Mouse (Mus musculus) heart, postnatal 0 days (tissue): Measurements from ENCODE around the gene Asb15. TPM values are rescaled to one million over a fixed set of nuclear protein-coding genes. Genes with fewer than 3 reads are reported as not detected.

ENCODE experiments used
- ATAC-seq: fragments of 200-750 bp; cut with Nextera tagmentation; 2 replicates; pipeline ENCODE4 v1.8.0; 2017; ENCODE audit warnings: low read depth, moderate number of reproducible peaks, moderate library complexity; ENCODE audit not compliant: insufficient read depth
- DNase-seq: peaks from one replicate; pipeline ENCODE4 v3.0.0-alpha.2; 2016; ENCODE audit warnings: low spot score
- H3K27ac ChIP-seq: fragments of 300-500 bp; sonication (generic); 2 replicates; pipeline ENCODE4 v1.5.1; 2014; ENCODE audit warnings: low read depth, mild to moderate bottlenecking
- H3K27me3 ChIP-seq: fragments of 300-500 bp; sonication (generic); 2 replicates; pipeline ENCODE4 v1.6.1; 2014; ENCODE audit warnings: low read length, mixed read lengths; ENCODE audit not compliant: control insufficient read depth, insufficient read depth
- H3K36me3 ChIP-seq: fragments of 300-500 bp; sonication (generic); replicated peaks from 2 replicates; pipeline ENCODE4 v1.6.1; 2014; ENCODE audit warnings: low read length, mixed read lengths; ENCODE audit not compliant: control insufficient read depth, insufficient read depth
- H3K4me1 ChIP-seq: fragments of 300-500 bp; sonication (generic); 2 replicates; pipeline ENCODE4 v1.6.1; 2014; ENCODE audit warnings: antibody characterized with exemption; ENCODE audit not compliant: control insufficient read depth, insufficient read depth
- H3K4me2 ChIP-seq: fragments of 300-500 bp; sonication (generic); 2 replicates; pipeline ENCODE4 v1.6.1; 2014; ENCODE audit warnings: low read depth, mild to moderate bottlenecking, low read length, moderate library complexity
- H3K4me3 ChIP-seq: fragments of 300-500 bp; sonication (generic); 2 replicates; pipeline ENCODE4 v1.5.1; 2014; ENCODE audit warnings: low read depth, low read length
- H3K9ac ChIP-seq: fragments of 300-500 bp; sonication (generic); replicated peaks from 2 replicates; pipeline ENCODE4 v1.6.1; 2014; ENCODE audit warnings: low read depth, low read length, mixed read lengths
- H3K9me3 ChIP-seq: fragments of 300-500 bp; sonication (generic); replicated peaks from 2 replicates; pipeline ENCODE4 v1.6.1; 2016; ENCODE audit warnings: low read length; ENCODE audit not compliant: control insufficient read depth
- CTCF ChIP-seq: IDR thresholded peaks from 2 replicates; pipeline ENCODE4 v1.5.1; 2016; ENCODE audit warnings: antibody characterized with exemption, control low read depth, low read depth
- EP300 ChIP-seq: IDR thresholded peaks from 2 replicates; pipeline ENCODE4 v1.6.1; 2016; ENCODE audit warnings: antibody characterized with exemption, low read depth
- WGBS: fragments of 180-500 bp; shearing (Covaris S2); extraction: QIAGEN DNeasy Blood & Tissue Kit; methylation state at CpG from one replicate; pipeline ENCODE4 v1.1.7; 2014; 5-methylcytosine and 5-hydroxymethylcytosine counted together
- polyA plus RNA-seq: library from polyadenylated mRNA; unstranded; fragments of >200 nt; fragmentation: Nextera tagmentation; extraction: Ambion mirVana; gene quantifications from 2 replicates; pipeline ENCODE4 v1.2.1, GENCODE M21; 2015
- total RNA-seq: library from RNA; depleted of rRNA; stranded (reverse); fragments of >200 nt; gene quantifications from 2 replicates; pipeline ENCODE4 v1.2.3, GENCODE M21; 2014; ENCODE audit warnings: low replicate concordance; rRNA removed

The Asb15 gene
- total and polyA plus RNA-seq, 2 experiments from 2014 or later = 1.5 TPM

DNA sequence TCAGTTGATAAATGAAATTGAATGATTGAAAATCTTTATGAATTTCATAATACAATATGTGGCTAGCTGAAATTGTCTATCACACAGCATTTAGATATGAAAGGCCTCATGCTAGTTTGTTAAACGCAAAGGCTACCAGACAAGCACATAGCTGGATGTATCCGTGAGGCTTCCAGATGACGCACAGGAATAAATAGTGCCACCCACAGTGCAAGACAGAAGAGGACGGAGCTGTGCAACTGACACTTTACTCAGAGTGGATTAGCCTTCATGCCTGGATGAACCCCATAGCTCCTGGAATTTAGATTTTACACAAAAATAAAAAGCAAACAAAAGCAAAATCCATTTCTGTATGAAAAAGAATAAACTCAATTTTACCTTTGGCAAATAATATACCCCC is 86.0 kb downstream of the Asb15 start:
- Histone ChIP-seq H3K27me3 (no peaks in the 10 kb centered on the region), H3K9me3 (no peaks in the 10 kb centered on the region), H3K4me2 (no peak overlapping the region), H3K9ac (no peak overlapping the region), H3K4me1 (peaks cover 11% of the 10 kb centered on the region; the same call in 1 of the 2 replicates), H3K27ac (no peak overlapping the region), H3K36me3 (peaks cover 47% of the 10 kb centered on the region), H3K4me3 (no peak overlapping the region)
- ATAC-seq = no peak
- DNase-seq = no peak
- WGBS = 72% methylated on average over 4 of the region's 4 CpGs
- TF ChIP-seq CTCF (no peak), EP300 (no peak)

DNA sequence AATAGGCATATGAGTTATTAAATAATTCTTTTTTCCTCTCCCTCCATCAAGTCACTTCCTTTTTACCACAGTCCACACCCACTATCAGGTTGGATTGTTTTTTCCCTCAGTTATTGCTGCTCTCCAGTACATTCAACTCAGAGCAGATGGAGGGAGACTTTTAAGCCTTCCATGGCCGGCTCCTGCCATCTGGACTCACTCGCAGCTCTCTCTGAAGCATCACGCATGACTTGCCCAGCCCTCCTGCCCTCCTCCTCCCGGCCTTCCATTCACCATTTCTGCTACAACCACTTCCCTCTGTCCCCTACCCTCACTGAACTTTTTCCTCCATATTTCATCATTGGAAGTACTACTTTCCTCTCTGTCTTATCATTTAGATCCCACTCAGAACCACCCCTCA is 88.8 kb downstream of the Asb15 start:
- peaks cover 5% of the 10 kb centered on the region; the same call in 1 of the 2 replicates for H3K4me1 ChIP-seq

DNA sequence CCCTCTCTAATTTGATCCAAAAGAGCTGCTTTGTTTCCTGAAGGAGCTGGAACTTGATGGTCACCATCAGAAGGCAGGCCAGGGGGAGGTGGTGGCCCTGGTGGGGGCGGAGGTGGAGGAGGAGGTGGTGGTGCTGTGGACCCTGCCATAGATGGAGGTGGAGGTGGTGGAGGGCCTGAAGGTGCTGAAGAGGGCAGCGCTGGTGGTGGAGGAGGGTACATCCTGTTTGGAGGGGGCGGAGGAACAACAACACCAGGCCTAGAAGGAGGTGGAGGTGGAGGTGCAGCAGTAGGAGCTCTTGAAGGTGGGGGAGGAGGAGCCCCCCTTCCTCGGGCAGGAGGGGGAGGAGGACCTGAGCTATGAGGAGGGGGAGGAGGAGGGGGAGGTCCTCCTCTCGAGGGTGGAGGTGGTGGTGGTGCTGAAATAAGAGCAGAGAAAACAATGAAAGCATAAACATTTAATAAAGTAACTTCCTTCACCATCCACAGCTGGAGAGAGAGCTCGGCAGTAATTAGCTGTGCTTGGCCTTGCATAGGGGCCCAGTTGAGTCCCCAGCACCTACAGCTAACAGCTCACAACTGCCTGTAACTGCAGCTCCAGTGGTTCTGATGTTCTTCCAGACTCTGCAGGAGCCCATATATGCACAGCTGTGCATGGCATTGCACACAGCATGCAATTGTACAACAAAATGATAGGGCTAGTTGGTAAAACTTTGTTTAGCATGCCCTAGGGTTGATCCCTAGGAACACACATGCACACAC is 91.5 kb downstream of the Asb15 start:
- DNase-seq = no peak
- no peaks in the 10 kb centered on the region for H3K27me3 ChIP-seq
- H3K4me2 ChIP-seq = no peak overlapping the region
- H3K9me3 ChIP-seq = no peaks in the 10 kb centered on the region
- H3K4me3 ChIP-seq = no peak overlapping the region
- no peak overlapping the region for H3K27ac ChIP-seq
- H3K4me1 ChIP-seq = no peaks in the 10 kb centered on the region
- peaks cover 57% of the 10 kb centered on the region for H3K36me3 ChIP-seq
- no peak for TF ChIP-seq CTCF
- TF ChIP-seq EP300 = no peak
- H3K9ac ChIP-seq = no peak overlapping the region
- WGBS = 62% methylated on average over 6 of the region's 6 CpGs
- ATAC-seq = peak; percentile 27; the same call in 1 of the 2 replicates

More for the DNA sequence above, 88.8 kb downstream of the Asb15 start:
- 79% methylated on average over 4 of the region's 4 CpGs for WGBS
- Histone ChIP-seq H3K27ac (no peak overlapping the region), H3K36me3 (peaks cover 52% of the 10 kb centered on the region), H3K4me3 (no peak overlapping the region), H3K9me3 (no peaks in the 10 kb centered on the region), H3K4me2 (no peak overlapping the region), H3K27me3 (no peaks in the 10 kb centered on the region), H3K9ac (no peak overlapping the region)
- ATAC-seq (no peak), DNase-seq (no peak)
- no peak for TF ChIP-seq EP300
- TF ChIP-seq CTCF = no peak

DNA sequence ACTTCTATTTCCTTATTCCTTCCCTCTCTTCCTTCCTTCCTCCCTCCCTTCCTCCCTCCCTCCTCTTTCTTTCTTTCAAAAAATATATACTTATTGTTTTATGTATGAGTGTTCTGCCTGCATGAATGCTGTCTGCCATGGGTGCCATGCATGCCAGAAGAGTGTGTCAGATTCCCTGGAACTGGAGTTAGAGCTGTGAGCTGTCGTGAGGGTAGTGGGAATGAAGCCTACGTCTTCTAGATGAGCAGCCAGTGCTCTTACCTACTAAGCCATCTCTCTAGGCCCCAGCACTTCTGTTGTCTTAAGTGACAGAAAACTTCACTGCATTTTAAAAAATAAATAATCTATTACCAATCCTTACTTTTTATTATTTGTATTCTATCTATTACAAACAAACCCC is 93.0 kb downstream of the Asb15 start:
- ATAC-seq (no peak), DNase-seq (no peak)
- no peaks in the 10 kb centered on the region for H3K4me1 ChIP-seq
- H3K9ac ChIP-seq = no peak overlapping the region
- H3K9me3 ChIP-seq = no peaks in the 10 kb centered on the region
- no peak overlapping the region for H3K4me3 ChIP-seq
- H3K27ac ChIP-seq = no peak overlapping the region
- WGBS = 50% methylated on average over 2 of the region's 2 CpGs
- H3K27me3 ChIP-seq = no peaks in the 10 kb centered on the region
- H3K4me2 ChIP-seq = no peak overlapping the region
- TF ChIP-seq EP300 = no peak
- TF ChIP-seq CTCF = no peak
- H3K36me3 ChIP-seq = peaks cover 54% of the 10 kb centered on the region

DNA sequence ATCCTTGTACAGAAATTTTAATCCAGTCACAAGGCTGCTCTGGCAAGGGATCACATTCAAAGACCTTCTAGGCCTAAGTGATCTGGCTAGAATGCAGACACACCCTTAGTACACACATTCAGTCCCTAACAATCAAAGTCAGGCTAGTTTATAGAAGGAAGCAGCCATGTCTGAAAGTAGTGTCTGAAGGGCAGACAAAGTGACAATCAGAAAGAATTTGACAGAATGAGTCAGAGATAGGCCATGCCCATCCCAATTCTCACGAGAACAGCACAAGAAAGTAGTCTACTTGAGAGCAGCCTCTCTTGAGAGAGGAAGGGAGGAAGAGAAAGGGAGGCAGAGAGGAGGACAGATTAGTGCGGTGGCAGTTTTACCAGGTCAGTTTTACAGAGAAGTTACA is 94.2 kb downstream of the Asb15 start:
- Histone ChIP-seq H3K9ac (no peak overlapping the region), H3K4me3 (no peak overlapping the region), H3K27ac (0 out of 2 replicates have a peak overlapping the region, but pooled peaks have one; percentile 1), H3K4me2 (no peak overlapping the region), H3K9me3 (no peaks in the 10 kb centered on the region), H3K36me3 (peaks cover 50% of the 10 kb centered on the region), H3K4me1 (no peaks in the 10 kb centered on the region), H3K27me3 (no peaks in the 10 kb centered on the region)
- 72% methylated on average over 2 of the region's 2 CpGs for WGBS
- DNase-seq (no peak), ATAC-seq (no peak)
- TF ChIP-seq EP300 (no peak), CTCF (no peak)

Other genes with a start within 250 kb of the Asb15 start
- gene Iqub, start 13.1 kb upstream of the Asb15 start, total RNA-seq = 0.15 TPM in 1 of 2 replicates, not detected in the other
- 0.16 and 0.23 TPM in 2 replicates for gene Iqub, start 13.1 kb upstream of the Asb15 start, polyA plus RNA-seq
- gene Ndufa5, start 131 bp upstream of the Asb15 start, total RNA-seq = 55.0 and 113 TPM in 2 replicates
- 1,697 and 1,774 TPM in 2 replicates for gene Ndufa5, start 131 bp upstream of the Asb15 start, polyA plus RNA-seq
- 51.9 and 68.1 TPM in 2 replicates for gene Lmod2, start 69.6 kb downstream of the Asb15 start, total RNA-seq
- 62.2 and 70.3 TPM in 2 replicates for gene Lmod2, start 69.6 kb downstream of the Asb15 start, polyA plus RNA-seq
- gene Wasl, start 136.9 kb downstream of the Asb15 start, total RNA-seq = 19.0 and 19.2 TPM in 2 replicates
- 49.0 and 53.0 TPM in 2 replicates for gene Wasl, start 136.9 kb downstream of the Asb15 start, polyA plus RNA-seq
- not detected in 2 replicates for gene Hyal6, start 205.1 kb downstream of the Asb15 start, total RNA-seq
- 0.03 TPM in 1 of 2 replicates, not detected in the other for gene Hyal6, start 205.1 kb downstream of the Asb15 start, polyA plus RNA-seq
- gene Hyal4, start 220.2 kb downstream of the Asb15 start, total RNA-seq = not detected in 2 replicates
- not detected in 2 replicates for gene Hyal4, start 220.2 kb downstream of the Asb15 start, polyA plus RNA-seq